Mouse (Mus musculus) inflammation-experienced regulatory T-cells, adult 6 months (primary cell): Measurements from ENCODE around the gene Magi1. TPM values are rescaled to one million over a fixed set of nuclear protein-coding genes. Genes with fewer than 3 reads are reported as not detected.

Experiments used
- ATAC-seq: one replicate; pipeline ENCODE4 v1.8.0; 2017
- polyA plus RNA-seq, 3 experiments: library from polyadenylated mRNA; unstranded; fragments of 100-300 nt; shearing (Covaris generic); gene quantifications; one replicate each; pipeline ENCODE4 v1.2.1; 2017

The Magi1 gene
- polyA plus RNA-seq, 3 experiments from 2014 or later, result 0.08 to 4.6 TPM; not detected in 1

DNA sequence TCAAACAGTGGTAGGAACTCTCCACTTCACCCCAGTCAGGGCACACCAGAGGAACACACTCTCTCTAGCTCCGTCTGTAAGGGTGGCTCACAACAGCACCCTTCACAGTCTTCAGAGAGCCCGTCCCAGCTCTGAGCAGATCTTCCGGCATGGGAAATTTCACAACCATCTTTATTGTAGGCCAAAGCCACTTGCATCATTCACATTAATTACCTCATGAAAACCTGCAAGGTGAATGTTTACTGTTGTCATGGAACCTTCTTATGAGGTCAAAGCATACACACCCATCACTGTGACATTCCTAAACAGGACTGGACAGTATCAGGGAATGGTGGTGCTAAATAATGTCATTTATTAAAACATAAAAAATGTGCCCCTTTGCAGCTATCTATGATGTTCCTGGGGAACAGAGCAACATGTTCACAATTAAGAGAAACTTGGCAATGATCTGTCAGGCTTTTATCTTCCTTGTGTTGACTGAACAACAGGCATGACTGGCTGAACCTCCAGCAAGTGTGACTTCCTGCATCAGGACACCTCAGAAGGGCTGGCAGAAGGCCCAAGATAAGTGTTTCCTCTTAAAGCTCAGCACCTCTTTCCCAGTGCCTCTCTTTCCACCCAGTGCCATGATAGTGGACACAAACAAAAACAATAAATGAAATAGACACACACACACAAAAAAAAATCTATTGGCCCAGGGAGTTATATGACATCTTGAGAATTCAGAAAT is 125.4 kb downstream of the Magi1 start:
- no peak for ATAC-seq

GRCm38 (mm10) chr6:94155996-94156395 is 127.7 kb downstream of the Magi1 start:
- ATAC-seq, result no peak

- no peak for ATAC-seq
Measured at GRCm38 (mm10) chr6:94154854-94155601, 128.7 kb downstream of the Magi1 start.

DNA sequence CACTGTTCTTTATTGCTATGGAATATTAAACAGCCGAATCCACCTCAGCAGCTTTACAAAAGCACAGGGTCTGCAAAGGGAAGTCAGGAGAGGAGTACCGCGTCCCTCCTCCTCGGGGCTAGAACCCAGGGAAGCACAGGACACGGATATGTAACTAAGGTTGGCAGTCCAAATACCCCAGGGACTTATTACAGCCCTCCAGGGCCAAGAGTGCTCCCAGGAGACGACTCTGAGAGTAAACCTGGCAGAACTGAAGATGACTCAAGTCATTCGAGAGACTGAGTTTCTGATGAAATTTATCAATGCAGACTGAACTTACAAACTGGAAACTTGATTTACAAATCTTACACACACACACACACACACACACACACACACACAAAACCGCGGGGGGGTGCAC is 130.8 kb downstream of the Magi1 start:
- ATAC-seq, result no peak

DNA sequence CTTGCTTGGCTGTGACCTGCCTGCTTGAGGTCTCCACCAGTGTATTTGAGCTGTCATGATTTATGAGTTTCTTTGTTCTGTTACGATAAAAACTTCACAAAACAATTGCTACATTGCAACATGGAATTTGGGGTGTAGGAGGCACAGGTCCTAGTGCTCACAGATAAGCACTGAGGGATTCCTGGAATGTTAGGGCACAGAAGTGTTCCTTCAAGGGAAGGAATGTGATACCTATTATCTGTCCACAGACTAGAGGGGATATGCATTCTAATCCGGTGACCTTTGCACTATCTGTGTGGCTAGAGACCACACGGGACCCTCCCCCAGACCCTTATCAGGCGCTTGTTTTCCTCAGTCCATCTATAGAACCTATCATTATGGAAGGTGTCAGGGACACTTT is 132.8 kb downstream of the Magi1 start:
- no peak for ATAC-seq

GRCm38 (mm10) chr6:94149800-94150199 is 133.9 kb downstream of the Magi1 start:
- ATAC-seq, result no peak

DNA sequence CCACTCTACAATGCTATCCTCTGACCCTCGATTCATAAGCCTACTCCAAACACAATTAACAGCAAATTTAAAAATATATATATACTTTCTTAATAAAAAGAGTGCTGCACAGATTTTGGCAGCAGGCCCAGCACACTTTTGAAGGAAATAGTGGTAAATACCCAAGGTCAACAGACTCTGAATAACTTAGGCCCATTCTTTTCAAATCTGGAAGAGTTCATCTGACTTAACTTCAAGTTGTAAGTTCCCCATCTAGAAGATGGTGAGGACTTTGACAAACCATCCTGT is 137.6 kb downstream of the Magi1 start:
- ATAC-seq, result no peak

- ATAC-seq, result no peak
Measured at GRCm38 (mm10) chr6:94145430-94146205, 138.1 kb downstream of the Magi1 start.

DNA sequence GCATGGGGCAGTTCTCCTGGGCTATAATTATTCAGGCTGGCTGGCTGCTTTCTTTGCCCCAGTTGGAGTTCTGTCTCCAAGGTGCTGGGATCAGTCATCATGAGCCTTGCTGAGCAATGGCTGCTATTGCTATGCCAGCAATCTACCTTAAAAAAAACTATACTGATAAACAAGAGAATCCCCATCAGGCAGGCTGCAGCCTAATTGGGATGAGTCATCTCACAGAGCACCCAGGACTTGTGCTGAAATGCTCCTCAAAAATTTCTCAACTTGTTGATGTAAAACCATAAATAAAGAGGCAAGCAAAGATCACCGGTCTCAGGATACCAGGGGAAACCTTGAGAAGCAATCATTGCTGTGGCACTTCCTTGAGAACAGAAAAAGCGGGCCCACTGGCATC is 141.2 kb downstream of the Magi1 start:
- no peak for ATAC-seq

DNA sequence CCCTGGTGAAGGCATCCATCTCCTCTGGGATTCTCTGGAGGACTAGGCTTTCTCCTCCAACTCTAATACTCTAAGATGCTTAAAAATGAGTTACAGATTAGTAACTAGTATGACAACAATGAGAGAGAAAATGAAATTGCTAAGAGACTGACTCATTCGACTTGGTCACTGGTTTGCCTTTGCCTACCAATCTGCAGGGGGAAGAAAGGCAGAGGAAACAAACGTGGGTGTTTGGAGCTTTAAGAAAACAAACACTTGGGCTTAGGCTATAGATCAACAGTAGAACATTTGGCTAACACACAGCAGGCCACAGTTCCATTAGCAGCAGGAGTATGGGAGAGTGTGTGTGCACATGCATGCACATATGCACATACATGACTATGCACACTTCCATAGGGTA is 142.2 kb downstream of the Magi1 start:
- no peak for ATAC-seq

DNA sequence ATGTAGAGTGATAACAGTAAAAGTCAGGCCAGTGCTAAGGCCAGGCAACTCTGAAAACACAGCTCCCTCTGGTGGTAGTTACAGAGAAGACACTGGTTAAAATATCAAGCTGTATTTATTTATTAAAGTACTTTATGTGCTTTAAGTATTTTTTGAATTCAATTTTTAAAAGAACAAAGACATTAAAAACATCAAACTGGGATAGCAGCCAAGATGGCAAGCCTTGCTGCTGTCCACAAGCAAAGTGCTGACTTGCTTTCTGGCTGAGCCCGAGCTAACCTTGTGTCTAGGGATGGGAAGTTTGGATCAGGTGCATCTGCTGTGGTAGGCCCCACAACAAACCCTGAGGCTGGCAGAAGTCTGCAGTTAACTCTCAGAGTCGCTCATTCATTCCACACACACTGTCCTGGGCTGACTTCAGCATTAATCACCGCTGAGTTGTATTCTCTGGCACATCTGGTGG is 143.7 kb downstream of the Magi1 start:
- ATAC-seq, result no peak

GRCm38 (mm10) chr6:94136693-94137092 is 147.0 kb downstream of the Magi1 start:
- ATAC-seq, result no peak

DNA sequence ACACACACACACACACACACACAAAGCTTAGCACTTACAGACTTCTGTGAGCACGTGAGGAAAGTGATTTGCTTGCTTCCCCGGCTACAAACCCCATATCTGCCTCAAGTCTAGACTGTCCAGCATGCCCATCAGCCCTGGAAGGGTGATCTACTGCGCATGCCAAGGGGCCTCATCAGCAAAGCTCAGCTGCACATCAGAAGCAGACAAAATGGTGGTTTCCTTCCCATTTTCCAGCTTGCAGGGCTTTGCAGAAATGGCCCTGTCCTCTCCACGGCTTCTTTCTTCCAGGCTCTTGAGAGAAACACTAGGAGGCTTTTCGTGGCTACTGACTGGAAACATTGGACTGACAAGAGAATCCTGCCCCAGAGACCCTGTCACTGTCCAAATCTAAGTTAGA is 149.6 kb downstream of the Magi1 start:
- ATAC-seq, result no peak

GRCm38 (mm10) chr6:94131999-94132398 is 151.7 kb downstream of the Magi1 start:
- ATAC-seq, result no peak

GRCm38 (mm10) chr6:94130389-94130788 is 153.3 kb downstream of the Magi1 start:
- ATAC-seq, result no peak

- no peak for ATAC-seq
Measured at GRCm38 (mm10) chr6:94126763-94127162, 157.0 kb downstream of the Magi1 start.

- no peak for ATAC-seq
Measured at GRCm38 (mm10) chr6:94125144-94125543, 158.6 kb downstream of the Magi1 start.

DNA sequence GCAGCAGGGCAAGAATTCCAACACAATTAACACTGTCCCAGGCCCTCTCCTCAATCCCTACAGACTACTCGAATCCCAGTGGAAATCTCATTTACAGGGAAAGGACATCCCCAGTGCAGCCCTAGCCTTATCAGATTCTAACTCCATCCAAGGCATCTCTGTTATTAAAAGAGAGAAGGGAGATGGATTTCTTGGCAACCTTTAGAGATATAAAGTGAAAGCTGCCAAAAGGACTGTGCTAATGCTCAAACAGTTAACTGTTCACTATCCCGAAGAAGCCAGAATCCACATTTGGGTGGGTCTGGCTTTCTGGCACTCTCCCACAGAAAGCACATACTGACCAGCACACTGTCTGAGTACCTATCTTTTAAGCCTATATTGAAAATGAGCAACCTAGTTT is 159.4 kb downstream of the Magi1 start:
- no peak for ATAC-seq

GRCm38 (mm10) chr6:94122566-94123150 is 161.1 kb downstream of the Magi1 start:
- ATAC-seq, result no peak

- ATAC-seq, result no peak
Measured at GRCm38 (mm10) chr6:94121488-94121887, 162.2 kb downstream of the Magi1 start.

DNA sequence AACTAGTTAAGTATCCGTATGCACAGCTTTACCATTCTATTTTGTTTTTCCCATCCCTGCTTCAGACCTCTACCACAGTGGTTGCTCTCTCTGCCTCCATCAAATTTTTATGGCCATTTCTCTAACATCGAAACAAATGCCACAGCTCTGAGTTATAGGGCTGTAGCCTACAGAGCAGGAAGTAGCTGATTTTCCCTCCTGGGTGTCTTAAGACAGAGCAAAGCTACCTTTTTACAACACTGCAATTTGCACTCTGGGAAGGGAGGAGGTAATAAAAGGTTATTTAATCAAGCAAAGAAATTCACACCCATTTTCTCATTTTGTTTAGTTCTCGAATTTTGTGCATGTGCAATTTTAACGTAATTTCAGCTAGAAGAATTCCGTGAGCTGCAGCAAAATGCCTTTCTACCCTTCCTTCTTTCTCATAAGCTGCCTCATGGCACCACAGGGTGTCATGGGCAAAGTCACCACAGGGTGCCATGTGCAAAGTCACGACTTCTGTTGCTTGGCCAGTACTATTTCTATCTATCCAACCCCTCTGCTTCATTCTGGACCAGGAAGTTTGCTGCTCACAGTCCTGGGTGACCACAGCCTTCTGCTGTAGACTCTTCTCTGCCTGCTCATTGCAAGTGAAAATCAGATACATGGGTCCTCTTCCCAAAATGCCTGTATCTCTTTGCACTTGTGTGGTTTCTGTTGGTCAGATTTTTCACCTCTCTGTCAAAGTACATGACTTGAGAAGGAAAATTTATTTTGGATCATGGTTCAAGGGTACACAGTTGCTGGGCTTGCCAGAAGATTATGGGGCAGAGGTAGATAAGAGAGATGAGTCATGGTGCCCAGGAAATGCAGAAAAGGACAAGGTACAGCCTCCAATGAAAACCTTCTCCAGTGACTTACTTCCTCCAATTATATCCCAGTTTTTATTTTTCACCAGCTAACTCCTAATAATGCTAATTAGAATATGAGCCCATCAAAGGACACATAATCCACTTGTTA is 167.0 kb downstream of the Magi1 start:
- no peak for ATAC-seq

GRCm38 (mm10) chr6:94111833-94112232 is 171.9 kb downstream of the Magi1 start:
- no peak for ATAC-seq
